Mouse (Mus musculus) limb, embryonic 10.5 days (tissue): ENCODE measurements at regions not wholly inside any gene's neighbourhood (a gene's known extent, or its start where the extent isn't known, plus 50 kb on each side); places are given as distances from the start of the nearest gene placed in this dataset.

Experiments used
- DNase-seq: peaks from one replicate; pipeline ENCODE4 v3.0.0-alpha.2; 2017; ENCODE audit warnings: low spot score
- H3K27ac ChIP-seq: fragments of 300-500 bp; sonication (generic); 2 replicates; pipeline ENCODE4 v1.5.1; 2016; ENCODE audit warnings: mild to moderate bottlenecking
- H3K27me3 ChIP-seq: fragments of 300-500 bp; sonication (generic); 2 replicates; pipeline ENCODE4 v1.6.1; 2016; ENCODE audit warnings: low read depth, mild to moderate bottlenecking; ENCODE audit not compliant: poor library complexity, severe bottlenecking
- H3K36me3 ChIP-seq: fragments of 300-500 bp; sonication (generic); 2 replicates; pipeline ENCODE4 v1.6.1; 2016; ENCODE audit warnings: mild to moderate bottlenecking, moderate library complexity
- H3K4me1 ChIP-seq: fragments of 300-500 bp; sonication (generic); 2 replicates; pipeline ENCODE4 v1.6.1; 2016
- H3K4me3 ChIP-seq: fragments of 300-500 bp; sonication (generic); 2 replicates; pipeline ENCODE4 v1.5.1; 2016; ENCODE audit warnings: mild to moderate bottlenecking, moderate library complexity
- H3K9me3 ChIP-seq: fragments of 300-500 bp; sonication (generic); replicated peaks from 2 replicates; pipeline ENCODE4 v1.6.1; 2016; ENCODE audit warnings: mild to moderate bottlenecking
- WGBS: fragments of 180-500 bp; shearing (Covaris S2); methylation state at CpG from one replicate; pipeline ENCODE4 v1.1.7; 2016; 5-methylcytosine and 5-hydroxymethylcytosine counted together

- no peaks in the 10 kb centered on the region for H3K27me3 ChIP-seq
- H3K27ac ChIP-seq = no peak overlapping the region
- 80% methylated on average over 2 of the region's 2 CpGs for WGBS
- H3K36me3 ChIP-seq = no peaks in the 10 kb centered on the region
- no peak for DNase-seq
- no peak overlapping the region for H3K4me3 ChIP-seq
- H3K9me3 ChIP-seq = no peaks in the 10 kb centered on the region
- no peaks in the 10 kb centered on the region for H3K4me1 ChIP-seq
These were observed 131.0 kb upstream of the Rgs17 start for GRCm38 (mm10) chr10:6053207-6053606.

DNA sequence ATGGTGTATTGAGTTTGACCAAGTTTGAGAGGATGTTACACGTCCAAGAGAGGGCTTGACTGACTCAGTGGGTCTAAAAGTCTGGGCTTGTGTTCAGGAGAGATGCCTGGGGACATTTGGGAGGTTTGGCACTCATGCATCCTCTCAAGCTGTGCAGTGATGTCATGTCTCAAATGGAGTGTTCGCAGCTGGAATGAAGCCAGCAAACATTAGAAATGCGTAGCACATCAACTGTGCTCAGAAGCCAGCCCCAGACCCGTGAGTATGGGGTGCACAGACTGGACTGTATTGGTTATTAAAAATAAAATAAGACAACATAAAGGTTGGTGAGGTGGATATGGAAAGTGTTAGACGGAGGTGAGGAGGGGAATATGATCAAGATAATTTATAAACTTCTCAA lies 121.2 kb upstream of the Rgs17 start:
- H3K36me3 ChIP-seq = no peaks in the 10 kb centered on the region
- H3K4me1 ChIP-seq = no peaks in the 10 kb centered on the region
- no peak for DNase-seq
- H3K9me3 ChIP-seq = no peaks in the 10 kb centered on the region
- H3K4me3 ChIP-seq = no peak overlapping the region
- 86% methylated on average over 5 of the region's 5 CpGs for WGBS
- H3K27ac ChIP-seq = no peak overlapping the region
- H3K27me3 ChIP-seq = no peaks in the 10 kb centered on the region

- no peak for DNase-seq
These were observed 117.6 kb upstream of the Rgs17 start for GRCm38 (mm10) chr10:6039771-6040170.

GRCm38 (mm10) chr10:6035792-6036487 lies 113.7 kb upstream of the Rgs17 start:
- DNase-seq = peak; percentile 86
- H3K4me3 ChIP-seq = no peak overlapping the region
- 0 out of 2 replicates have a peak, but pooled peaks cover 5% of the 10 kb centered on the region for H3K4me1 ChIP-seq
- no peaks in the 10 kb centered on the region for H3K9me3 ChIP-seq
- H3K27me3 ChIP-seq = no peaks in the 10 kb centered on the region
- H3K36me3 ChIP-seq = no peaks in the 10 kb centered on the region
- H3K27ac ChIP-seq = no peak overlapping the region
- WGBS = 26% methylated on average over 25 of the region's 25 CpGs

More at GRCm38 (mm10) chr10:6039771-6040170, 117.6 kb upstream of the Rgs17 start:
- Histone ChIP-seq H3K9me3 (no peaks in the 10 kb centered on the region), H3K36me3 (no peaks in the 10 kb centered on the region), H3K27ac (no peak overlapping the region), H3K4me1 (0 out of 2 replicates have a peak, but pooled peaks cover 5% of the 10 kb centered on the region), H3K4me3 (no peak overlapping the region), H3K27me3 (no peaks in the 10 kb centered on the region)
- 83% methylated on average over 4 of the region's 4 CpGs for WGBS

GRCm38 (mm10) chr10:6032469-6032868 lies 110.3 kb upstream of the Rgs17 start:
- H3K27me3 ChIP-seq = no peaks in the 10 kb centered on the region
- H3K4me1 ChIP-seq = 0 out of 2 replicates have a peak, but pooled peaks cover 5% of the 10 kb centered on the region
- DNase-seq = no peak
- no peaks in the 10 kb centered on the region for H3K36me3 ChIP-seq
- H3K27ac ChIP-seq = no peak overlapping the region
- H3K9me3 ChIP-seq = no peaks in the 10 kb centered on the region
- 84% methylated on average over 4 of the region's 4 CpGs for WGBS
- no peak overlapping the region for H3K4me3 ChIP-seq

- Histone ChIP-seq H3K36me3 (no peaks in the 10 kb centered on the region), H3K27ac (no peak overlapping the region), H3K4me3 (no peak overlapping the region), H3K27me3 (no peaks in the 10 kb centered on the region), H3K9me3 (no peaks in the 10 kb centered on the region), H3K4me1 (no peaks in the 10 kb centered on the region)
- 51% methylated on average over 1 of the region's 1 CpGs for WGBS
- no peak for DNase-seq
These were observed 105.4 kb upstream of the Rgs17 start for GRCm38 (mm10) chr10:6027551-6027950.

GRCm38 (mm10) chr10:6026317-6026716 lies 104.1 kb upstream of the Rgs17 start:
- WGBS = 48% methylated on average over 5 of the region's 5 CpGs

GRCm38 (mm10) chr10:6022609-6023283 lies 100.5 kb upstream of the Rgs17 start:
- no peaks in the 10 kb centered on the region for H3K27me3 ChIP-seq
- no peak overlapping the region for H3K4me3 ChIP-seq
- H3K27ac ChIP-seq = no peak overlapping the region
- H3K4me1 ChIP-seq = no peaks in the 10 kb centered on the region
- WGBS = 87% methylated on average over 2 of the region's 2 CpGs
- H3K9me3 ChIP-seq = no peaks in the 10 kb centered on the region
- no peak for DNase-seq
- no peaks in the 10 kb centered on the region for H3K36me3 ChIP-seq

More at GRCm38 (mm10) chr10:6026317-6026716, 104.1 kb upstream of the Rgs17 start:
- no peak overlapping the region for H3K27ac ChIP-seq
- H3K9me3 ChIP-seq = no peaks in the 10 kb centered on the region
- H3K4me1 ChIP-seq = no peaks in the 10 kb centered on the region
- DNase-seq = no peak
- H3K4me3 ChIP-seq = no peak overlapping the region
- no peaks in the 10 kb centered on the region for H3K36me3 ChIP-seq
- no peaks in the 10 kb centered on the region for H3K27me3 ChIP-seq

DNA sequence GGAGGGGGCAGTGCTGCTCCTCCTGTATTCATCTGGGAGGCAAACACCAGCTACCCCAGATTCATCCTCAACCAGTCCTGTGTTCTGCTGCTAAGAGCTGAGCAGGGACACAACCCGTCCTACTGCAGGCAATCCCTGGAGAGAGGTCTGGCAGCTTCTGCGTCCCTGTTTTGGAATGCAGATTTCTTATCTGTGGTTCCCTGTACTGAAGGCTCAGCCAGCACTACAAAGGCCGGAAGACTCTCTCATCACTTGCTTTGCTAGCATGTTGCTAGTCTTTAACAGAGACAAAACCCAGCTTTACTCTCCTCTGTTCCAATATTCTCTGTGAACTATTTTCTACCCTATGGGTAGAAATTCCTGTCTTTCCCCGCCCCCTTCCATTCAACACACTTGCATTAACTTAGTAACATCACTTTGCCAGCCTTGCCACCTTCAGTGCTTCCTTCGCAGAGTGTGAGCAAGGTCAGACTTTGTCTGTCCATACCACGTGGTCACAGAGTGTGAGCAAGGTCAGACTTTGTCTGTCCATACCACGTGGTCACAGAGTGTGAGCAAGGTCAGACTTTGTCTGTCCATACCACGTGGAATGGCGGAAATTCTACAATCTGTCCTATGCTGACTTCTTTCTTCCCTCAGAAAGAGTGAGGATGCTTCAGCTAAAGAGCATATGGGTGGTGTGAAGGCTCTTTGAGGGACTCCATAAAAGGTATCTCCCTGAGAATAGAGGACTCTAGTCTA lies 98.9 kb upstream of the Rgs17 start:
- no peaks in the 10 kb centered on the region for H3K36me3 ChIP-seq
- no peaks in the 10 kb centered on the region for H3K4me1 ChIP-seq
- H3K27me3 ChIP-seq = no peaks in the 10 kb centered on the region
- DNase-seq = no peak
- H3K27ac ChIP-seq = no peak overlapping the region
- H3K4me3 ChIP-seq = no peak overlapping the region
- H3K9me3 ChIP-seq = no peaks in the 10 kb centered on the region
- WGBS = 59% methylated on average over 9 of the region's 9 CpGs

DNA sequence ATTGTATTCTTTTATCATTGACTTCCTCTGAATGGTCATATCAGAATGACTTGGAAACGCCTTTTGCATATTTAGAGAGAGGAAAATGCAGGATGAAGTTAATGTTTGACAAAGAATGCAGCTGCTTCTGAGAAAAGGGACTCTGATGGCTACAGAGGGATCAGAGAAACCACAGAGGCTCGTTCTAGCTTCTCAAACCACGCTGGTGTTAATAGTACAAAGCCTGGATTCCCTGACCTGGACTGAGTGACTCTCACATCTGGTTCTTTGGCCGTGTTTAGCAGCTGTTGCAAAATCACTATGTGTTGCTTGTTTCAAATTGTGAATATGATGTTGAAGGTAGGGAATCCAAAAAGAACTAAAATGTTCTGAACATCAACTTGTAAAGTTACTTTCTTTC lies 91.5 kb upstream of the Rgs17 start:
- no peak for DNase-seq
- Histone ChIP-seq H3K4me1 (no peaks in the 10 kb centered on the region), H3K9me3 (no peaks in the 10 kb centered on the region), H3K27ac (no peak overlapping the region), H3K4me3 (no peak overlapping the region), H3K36me3 (no peaks in the 10 kb centered on the region), H3K27me3 (no peaks in the 10 kb centered on the region)
- WGBS = 82% methylated on average over 4 of the region's 4 CpGs

DNA sequence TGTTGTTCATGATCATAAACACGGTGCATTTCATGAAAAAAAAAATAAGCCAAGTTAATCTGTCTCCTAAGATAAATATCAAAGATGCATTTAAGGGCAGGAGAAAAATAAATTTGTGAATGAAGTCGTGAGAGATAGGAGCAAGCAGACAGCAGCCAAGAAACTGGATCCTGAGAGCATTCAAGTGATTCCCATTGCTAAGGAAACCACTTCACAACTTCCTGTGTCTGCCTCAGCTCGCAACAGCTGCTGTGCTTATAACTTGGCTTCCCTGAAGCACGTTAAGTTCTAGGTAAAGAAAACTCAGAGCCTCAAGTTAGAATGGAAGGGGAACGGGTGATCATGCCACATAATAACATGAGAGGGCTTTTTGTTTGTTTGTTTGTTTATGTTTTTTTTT lies 89.3 kb upstream of the Rgs17 start:
- Histone ChIP-seq H3K9me3 (no peaks in the 10 kb centered on the region), H3K4me3 (no peak overlapping the region), H3K4me1 (no peaks in the 10 kb centered on the region), H3K36me3 (no peaks in the 10 kb centered on the region), H3K27me3 (no peaks in the 10 kb centered on the region), H3K27ac (no peak overlapping the region)
- WGBS = 76% methylated on average over 5 of the region's 5 CpGs
- DNase-seq = no peak

DNA sequence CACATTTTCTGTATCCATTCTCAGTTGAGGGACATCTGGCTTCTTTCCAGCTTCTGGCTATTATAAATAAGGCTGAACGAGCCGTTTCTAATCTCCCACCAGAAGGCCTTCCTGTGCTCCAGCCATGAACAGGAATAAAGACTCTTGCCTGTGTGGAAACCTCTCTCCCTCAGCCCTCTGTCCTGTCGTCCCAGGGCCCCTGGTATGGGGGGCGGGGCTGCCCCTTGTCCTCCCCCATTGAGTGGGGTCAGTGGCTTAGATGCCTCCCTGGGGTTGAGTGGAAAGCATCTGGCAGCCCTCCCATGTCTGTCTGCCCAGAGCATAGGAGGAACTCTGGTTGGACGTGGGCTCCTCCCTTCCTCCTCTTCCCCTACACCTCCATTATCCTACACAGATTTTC lies 88.8 kb upstream of the Rgs17 start:
- no peaks in the 10 kb centered on the region for H3K9me3 ChIP-seq
- H3K27ac ChIP-seq = no peak overlapping the region
- no peaks in the 10 kb centered on the region for H3K27me3 ChIP-seq
- no peak for DNase-seq
- H3K4me3 ChIP-seq = no peak overlapping the region
- WGBS = 74% methylated on average over 5 of the region's 5 CpGs
- H3K4me1 ChIP-seq = no peaks in the 10 kb centered on the region
- H3K36me3 ChIP-seq = no peaks in the 10 kb centered on the region
